Mouse (Mus musculus): ENCODE results near the gene Dcaf1. TPM values are rescaled to one million over a fixed set of nuclear protein-coding genes. Genes with fewer than 3 reads are reported as not detected.

The Dcaf1 gene
- polyA plus RNA-seq, 1 experiment: 6.4 TPM

- 89% methylated on average over 3 of the region's 3 CpGs for WGBS
- Histone ChIP-seq H3K36me3 (ENCODE audit: control insufficient read depth, insufficient read depth, low read length) (peaks cover 51% of the 10 kb centered on the region), H3K4me3 (ENCODE audit: low read depth, low read length) (no peak overlapping the region), H3K27ac (ENCODE audit: insufficient read depth, low read depth, low read length) (no peak overlapping the region), H3K4me1 (ENCODE audit: control insufficient read depth, insufficient read depth, insufficient read length, low read length) (no peaks in the 10 kb centered on the region), H3K27me3 (ENCODE audit: control insufficient read depth, insufficient read depth, low read length) (no peaks in the 10 kb centered on the region)
- TF ChIP-seq POLR2A (IDR thresholded peaks at IDR 0.05; ENCODE audit: low read depth, low read length): no peak
- TF ChIP-seq CTCF (IDR thresholded peaks at IDR 0.05; ENCODE audit: extremely low read depth, insufficient read length, insufficient replicate concordance, low read depth, low read length): no peak
These were observed 55.0 kb downstream of the Dcaf1 start for GRCm38 (mm10) chr9:106876666-106877065.

- Histone ChIP-seq H3K36me3 (ENCODE audit: control insufficient read depth, insufficient read depth, low read length) (peaks cover 53% of the 10 kb centered on the region), H3K27ac (ENCODE audit: insufficient read depth, low read depth, low read length) (no peak overlapping the region), H3K4me1 (ENCODE audit: control insufficient read depth, insufficient read depth, insufficient read length, low read length) (peaks cover 10% of the 10 kb centered on the region), H3K27me3 (ENCODE audit: control insufficient read depth, insufficient read depth, low read length) (no peaks in the 10 kb centered on the region), H3K4me3 (ENCODE audit: low read depth, low read length) (no peak overlapping the region)
- WGBS: 81% methylated on average over 4 of the region's 4 CpGs
- TF ChIP-seq CTCF (IDR thresholded peaks at IDR 0.05; ENCODE audit: extremely low read depth, insufficient read length, insufficient replicate concordance, low read depth, low read length): no peak
- TF ChIP-seq POLR2A (IDR thresholded peaks at IDR 0.05; ENCODE audit: low read depth, low read length): no peak
These were observed 57.8 kb downstream of the Dcaf1 start for GRCm38 (mm10) chr9:106879471-106879870.

- no peak overlapping the region for H3K27ac ChIP-seq (ENCODE audit: insufficient read depth, low read depth, low read length)
- TF ChIP-seq CTCF (IDR thresholded peaks at IDR 0.05; ENCODE audit: extremely low read depth, insufficient read length, insufficient replicate concordance, low read depth, low read length) (no peak), POLR2A (IDR thresholded peaks at IDR 0.05; ENCODE audit: low read depth, low read length) (no peak)
- 64% methylated on average over 4 of the region's 4 CpGs for WGBS
- peaks cover 24% of the 10 kb centered on the region for H3K4me1 ChIP-seq (ENCODE audit: control insufficient read depth, insufficient read depth, insufficient read length, low read length)
- peaks cover 43% of the 10 kb centered on the region for H3K36me3 ChIP-seq (ENCODE audit: control insufficient read depth, insufficient read depth, low read length)
- no peak overlapping the region for H3K4me3 ChIP-seq (ENCODE audit: low read depth, low read length)
- no peaks in the 10 kb centered on the region for H3K27me3 ChIP-seq (ENCODE audit: control insufficient read depth, insufficient read depth, low read length)
These were observed 59.5 kb downstream of the Dcaf1 start for GRCm38 (mm10) chr9:106881071-106881755.

- 51% methylated on average over 4 of the region's 4 CpGs for WGBS
- no peak overlapping the region for H3K4me3 ChIP-seq (ENCODE audit: low read depth, low read length)
- no peak overlapping the region for H3K27ac ChIP-seq (ENCODE audit: insufficient read depth, low read depth, low read length)
- H3K36me3 ChIP-seq (ENCODE audit: control insufficient read depth, insufficient read depth, low read length): peaks cover 37% of the 10 kb centered on the region
- TF ChIP-seq POLR2A (IDR thresholded peaks at IDR 0.05; ENCODE audit: low read depth, low read length) (no peak), CTCF (IDR thresholded peaks at IDR 0.05; ENCODE audit: extremely low read depth, insufficient read length, insufficient replicate concordance, low read depth, low read length) (no peak)
- H3K27me3 ChIP-seq (ENCODE audit: control insufficient read depth, insufficient read depth, low read length): no peaks in the 10 kb centered on the region
- peaks cover 24% of the 10 kb centered on the region for H3K4me1 ChIP-seq (ENCODE audit: control insufficient read depth, insufficient read depth, insufficient read length, low read length)
These were observed 60.5 kb downstream of the Dcaf1 start for GRCm38 (mm10) chr9:106882176-106882575.

- no peak overlapping the region for H3K27ac ChIP-seq (ENCODE audit: insufficient read depth, low read depth, low read length)
- no peak overlapping the region for H3K4me3 ChIP-seq (ENCODE audit: low read depth, low read length)
- H3K27me3 ChIP-seq (ENCODE audit: control insufficient read depth, insufficient read depth, low read length): no peaks in the 10 kb centered on the region
- WGBS: 92% methylated on average over 3 of the region's 3 CpGs
- H3K4me1 ChIP-seq (ENCODE audit: control insufficient read depth, insufficient read depth, insufficient read length, low read length): peaks cover 28% of the 10 kb centered on the region
- TF ChIP-seq CTCF (IDR thresholded peaks at IDR 0.05; ENCODE audit: extremely low read depth, insufficient read length, insufficient replicate concordance, low read depth, low read length) (no peak), POLR2A (IDR thresholded peaks at IDR 0.05; ENCODE audit: low read depth, low read length) (no peak)
- peaks cover 42% of the 10 kb centered on the region for H3K36me3 ChIP-seq (ENCODE audit: control insufficient read depth, insufficient read depth, low read length)
These were observed 61.4 kb downstream of the Dcaf1 start for GRCm38 (mm10) chr9:106883085-106883484.

GRCm38 (mm10) chr9:106884306-106884705 lies 62.6 kb downstream of the Dcaf1 start:
- Histone ChIP-seq H3K27me3 (ENCODE audit: control insufficient read depth, insufficient read depth, low read length) (no peaks in the 10 kb centered on the region), H3K36me3 (ENCODE audit: control insufficient read depth, insufficient read depth, low read length) (peaks cover 43% of the 10 kb centered on the region), H3K27ac (ENCODE audit: insufficient read depth, low read depth, low read length) (no peak overlapping the region), H3K4me1 (ENCODE audit: control insufficient read depth, insufficient read depth, insufficient read length, low read length) (peaks cover 35% of the 10 kb centered on the region), H3K4me3 (ENCODE audit: low read depth, low read length) (peak overlapping the region; percentile 81)
- TF ChIP-seq POLR2A (IDR thresholded peaks at IDR 0.05; ENCODE audit: low read depth, low read length) (no peak), CTCF (IDR thresholded peaks at IDR 0.05; ENCODE audit: extremely low read depth, insufficient read length, insufficient replicate concordance, low read depth, low read length) (no peak)
- 33% methylated on average over 16 of the region's 16 CpGs for WGBS

- no peak for TF ChIP-seq CTCF (IDR thresholded peaks at IDR 0.05; ENCODE audit: extremely low read depth, insufficient read length, insufficient replicate concordance, low read depth, low read length)
- no peak for TF ChIP-seq POLR2A (IDR thresholded peaks at IDR 0.05; ENCODE audit: low read depth, low read length)
- Histone ChIP-seq H3K27me3 (ENCODE audit: control insufficient read depth, insufficient read depth, low read length) (no peaks in the 10 kb centered on the region), H3K4me3 (ENCODE audit: low read depth, low read length) (peak overlapping the region; percentile 81), H3K27ac (ENCODE audit: insufficient read depth, low read depth, low read length) (no peak overlapping the region), H3K4me1 (ENCODE audit: control insufficient read depth, insufficient read depth, insufficient read length, low read length) (peaks cover 38% of the 10 kb centered on the region), H3K36me3 (ENCODE audit: control insufficient read depth, insufficient read depth, low read length) (peaks cover 46% of the 10 kb centered on the region)
- 47% methylated on average over 44 of the region's 44 CpGs for WGBS
These were observed 63.6 kb downstream of the Dcaf1 start for GRCm38 (mm10) chr9:106884996-106885900.

Data from small intestine, adult 2 months (tissue).